Mouse (Mus musculus) granulocyte monocyte progenitor cell, adult 5-6 weeks (primary cell): ENCODE measurements around the gene Scn2b. TPM values are rescaled to one million over a fixed set of nuclear protein-coding genes. Genes with fewer than 3 reads are reported as not detected.

Source experiments
- ATAC-seq: replicated peaks from 2 replicates; pipeline ENCODE4 v1.8.0; 2016; ENCODE audit warnings: mild to moderate bottlenecking, moderate TSS enrichment, inconsistent platforms; ENCODE audit not compliant: poor library complexity, severe bottlenecking
- total RNA-seq, 2 experiments: library from RNA; stranded (forward) in 1 of 2; stranded (reverse) in 1 of 2; fragments of 200-712, 200-1000 nt in 1 of 2; fragments of >200 nt in 1 of 2; fragmentation: Nextera tagmentation in 1 of 2; gene quantifications; 2 replicates each; pipeline ENCODE4 v1.2.3; 2014 to 2017

Gene Scn2b
- total RNA-seq, 2 experiments from 2014 or later: not detected

DNA sequence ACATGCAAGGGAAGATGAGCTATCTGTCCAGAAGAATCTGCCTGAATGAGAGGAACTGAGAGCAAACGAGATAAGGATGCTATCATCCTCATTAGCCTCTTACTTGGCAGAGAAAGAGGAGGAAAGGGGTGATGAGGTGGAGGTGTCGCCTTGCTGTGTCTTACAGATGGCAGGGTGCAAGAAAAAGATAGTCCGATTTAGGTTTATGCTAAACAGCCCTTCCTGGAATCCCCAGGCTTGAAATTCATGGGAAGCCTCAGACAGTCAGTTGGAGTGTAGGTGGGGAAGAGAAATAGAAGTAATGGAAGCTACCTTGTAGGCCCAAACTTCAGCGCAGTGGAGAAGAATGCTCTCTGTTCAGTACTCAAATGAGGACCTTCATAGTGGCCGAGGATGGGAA, 50.3 kb downstream of the Scn2b start:
- no peak for ATAC-seq

DNA sequence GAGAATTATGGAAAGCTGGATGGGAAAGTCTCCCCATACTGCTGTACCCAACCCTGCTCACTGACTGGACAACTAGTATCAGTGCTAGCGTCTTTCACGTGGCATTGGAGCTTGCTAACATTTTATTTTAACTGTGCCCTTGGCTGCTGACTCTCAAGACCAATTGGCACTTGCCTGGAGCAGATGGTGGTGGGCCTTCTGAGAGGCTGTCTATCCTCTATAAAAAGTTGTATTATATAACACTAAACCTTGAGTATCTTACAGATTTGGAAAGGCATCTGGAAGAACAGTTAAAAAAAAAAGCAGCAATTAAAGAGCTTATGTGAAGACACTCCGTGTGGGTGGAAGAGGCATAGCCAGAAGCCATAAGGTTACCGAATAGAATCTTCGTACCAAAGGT, 52.6 kb downstream of the Scn2b start:
- ATAC-seq: no peak

DNA sequence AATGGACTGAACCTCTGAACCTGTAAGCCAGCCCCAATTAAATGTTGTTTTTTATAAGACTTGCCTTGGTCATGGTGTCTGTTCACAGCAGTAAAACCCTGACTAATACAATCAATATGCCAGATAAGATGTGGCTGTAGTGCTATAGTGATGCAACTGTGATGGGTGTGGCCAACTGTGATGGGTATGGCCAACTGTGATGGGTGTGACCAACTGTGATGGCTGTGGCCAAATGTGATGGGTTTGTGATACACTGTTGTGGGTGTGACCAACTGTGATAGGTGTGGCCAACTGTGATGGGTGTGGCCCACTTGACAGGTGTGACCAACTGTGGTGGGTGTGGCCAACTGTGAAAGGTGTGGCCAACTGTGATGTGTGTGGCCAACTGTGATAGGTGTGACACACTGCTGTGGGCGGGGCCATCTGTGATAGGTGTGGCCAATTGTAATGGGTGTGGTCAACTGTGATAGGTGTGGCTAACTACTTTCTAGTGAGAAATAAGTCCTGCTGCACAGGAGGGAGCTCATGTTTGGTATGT, 53.6 kb downstream of the Scn2b start:
- no peak for ATAC-seq

DNA sequence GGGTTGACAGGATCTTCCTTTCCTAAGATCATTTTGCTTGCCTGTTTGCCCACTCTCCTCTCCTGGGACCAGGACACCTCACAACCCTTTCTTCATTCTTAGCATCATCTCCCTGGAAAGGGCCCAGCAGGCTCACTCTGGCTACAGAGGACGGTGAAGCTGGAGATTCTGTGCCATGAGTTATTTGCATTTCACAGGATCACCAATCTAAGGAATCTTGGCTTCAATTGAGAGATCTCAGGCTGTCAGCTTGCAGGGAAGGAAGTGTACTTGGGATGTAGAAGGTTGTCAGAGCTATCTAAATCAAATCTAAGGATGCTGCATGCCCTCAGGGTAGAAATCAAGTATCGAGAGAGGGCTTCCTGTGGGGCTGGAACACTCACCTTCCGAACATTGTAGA, 55.9 kb downstream of the Scn2b start:
- no peak for ATAC-seq

DNA sequence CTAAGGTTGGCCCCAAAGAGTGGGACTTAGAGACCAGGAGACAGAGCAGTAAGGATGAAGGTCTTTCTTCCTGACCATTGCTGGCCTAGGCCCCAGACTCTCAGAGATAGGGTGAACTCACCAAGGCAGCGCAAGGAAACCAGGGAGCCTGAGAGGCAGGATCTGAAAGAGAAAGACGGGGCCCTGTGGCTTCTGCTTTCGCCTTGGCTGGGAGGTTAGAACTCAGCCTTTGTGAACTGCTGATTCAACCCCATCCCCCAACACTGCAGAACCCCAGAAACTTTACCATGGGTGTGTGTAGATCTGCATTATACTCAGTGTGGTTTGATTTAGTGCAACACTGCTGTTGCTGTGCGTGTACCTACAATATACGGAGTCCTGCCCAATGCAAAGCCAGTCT, 61.7 kb downstream of the Scn2b start:
- peak; percentile 54 for ATAC-seq

Other genes starting within 250 kb of the Scn2b start
- gene Kmt2a, start 236.5 kb upstream of the Scn2b start, total RNA-seq (2014; fragmentation: Nextera tagmentation): 83.6 and 93.1 TPM in 2 replicates
- gene Kmt2a, start 236.5 kb upstream of the Scn2b start, total RNA-seq (2017): 7.4 and 10.8 TPM in 2 replicates
- 710 and 961 TPM in 2 replicates for gene Atp5l, start 197.0 kb upstream of the Scn2b start, total RNA-seq (2014; fragmentation: Nextera tagmentation)
- gene Atp5l, start 197.0 kb upstream of the Scn2b start, total RNA-seq (2017): 149 and 237 TPM in 2 replicates
- 37.9 and 49.8 TPM in 2 replicates for gene Ube4a, start 152.2 kb upstream of the Scn2b start, total RNA-seq (2014; fragmentation: Nextera tagmentation)
- 25.6 and 28.5 TPM in 2 replicates for gene Ube4a, start 152.2 kb upstream of the Scn2b start, total RNA-seq (2017)
- not detected in 2 replicates for gene Cd3g, start 137.4 kb upstream of the Scn2b start, total RNA-seq (2014; fragmentation: Nextera tagmentation)
- gene Cd3g, start 137.4 kb upstream of the Scn2b start, total RNA-seq (2017): not detected in 2 replicates
- gene Cd3d, start 136.0 kb upstream of the Scn2b start, total RNA-seq (2014; fragmentation: Nextera tagmentation): not detected in 2 replicates
- 0.21 TPM in 1 of 2 replicates, not detected in the other for gene Cd3d, start 136.0 kb upstream of the Scn2b start, total RNA-seq (2017)
- not detected in 2 replicates for gene Cd3e, start 108.2 kb upstream of the Scn2b start, total RNA-seq (2014; fragmentation: Nextera tagmentation)
- not detected in 2 replicates for gene Cd3e, start 108.2 kb upstream of the Scn2b start, total RNA-seq (2017)
- not detected in 2 replicates for gene Mpzl2, start 78.0 kb upstream of the Scn2b start, total RNA-seq (2014; fragmentation: Nextera tagmentation)
- gene Mpzl2, start 78.0 kb upstream of the Scn2b start, total RNA-seq (2017): not detected in 2 replicates
- gene Mpzl3, start 62.6 kb upstream of the Scn2b start, total RNA-seq (2014; fragmentation: Nextera tagmentation): 0.19 TPM in 1 of 2 replicates, not detected in the other
- 1.2 and 2.2 TPM in 2 replicates for gene Mpzl3, start 62.6 kb upstream of the Scn2b start, total RNA-seq (2017)
- gene Jaml, start 38.6 kb upstream of the Scn2b start, total RNA-seq (2014; fragmentation: Nextera tagmentation): 0.51 TPM in 1 of 2 replicates, not detected in the other
- gene Jaml, start 38.6 kb upstream of the Scn2b start, total RNA-seq (2017): 2.4 and 3.4 TPM in 2 replicates
- gene Scn4b, start 20.6 kb downstream of the Scn2b start, total RNA-seq (2014; fragmentation: Nextera tagmentation): not detected in 2 replicates
- gene Scn4b, start 20.6 kb downstream of the Scn2b start, total RNA-seq (2017): not detected in 2 replicates
- gene BC049352, start 64.2 kb downstream of the Scn2b start, total RNA-seq (2014; fragmentation: Nextera tagmentation): not detected in 2 replicates
- gene BC049352, start 64.2 kb downstream of the Scn2b start, total RNA-seq (2017): not detected in 2 replicates
- not detected in 2 replicates for gene Tmprss4, start 86.3 kb downstream of the Scn2b start, total RNA-seq (2014; fragmentation: Nextera tagmentation)
- gene Tmprss4, start 86.3 kb downstream of the Scn2b start, total RNA-seq (2017): not detected in 2 replicates
- gene Il10ra, start 151.4 kb downstream of the Scn2b start, total RNA-seq (2014; fragmentation: Nextera tagmentation): 6.7 and 9.6 TPM in 2 replicates
- gene Il10ra, start 151.4 kb downstream of the Scn2b start, total RNA-seq (2017): 7.6 and 9.8 TPM in 2 replicates
- not detected in 2 replicates for gene Tmprss13, start 201.3 kb downstream of the Scn2b start, total RNA-seq (2014; fragmentation: Nextera tagmentation)
- not detected in 2 replicates for gene Tmprss13, start 201.3 kb downstream of the Scn2b start, total RNA-seq (2017)